Mouse (Mus musculus): ENCODE results near the gene Ankrd40.

The Ankrd40 gene

DNA sequence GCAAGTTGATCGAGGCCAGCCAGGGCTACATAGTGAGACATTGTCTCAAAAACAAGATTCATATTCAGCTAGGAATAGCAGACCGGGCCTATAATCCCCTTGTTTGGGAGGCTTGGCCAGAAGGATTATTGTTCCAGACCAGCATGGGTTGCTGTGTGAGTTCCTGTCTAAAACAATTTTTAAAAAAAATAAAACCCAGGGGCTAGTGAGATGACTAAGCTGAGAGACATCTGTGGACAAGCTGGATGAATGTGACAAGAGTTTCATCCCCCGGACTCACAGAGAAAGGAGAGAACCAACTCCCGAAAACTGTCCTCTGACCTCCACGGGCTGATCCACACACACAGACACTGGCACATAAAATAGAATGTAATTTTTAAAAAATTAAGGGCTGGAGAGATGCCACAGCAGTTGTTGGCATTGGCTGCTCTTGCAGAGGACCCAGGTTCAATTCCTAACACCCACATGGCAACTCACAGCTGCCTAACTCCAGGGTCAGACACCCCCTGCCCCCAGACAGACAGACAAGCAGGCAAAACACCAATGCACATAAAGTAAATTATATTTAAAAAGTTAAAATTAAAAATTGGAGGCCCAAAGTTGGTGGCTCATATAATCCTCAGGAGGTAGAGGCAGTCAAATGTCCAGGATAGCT, 4.4 kb upstream of the Ankrd40 start:
- no peak for DNase-seq

DNA sequence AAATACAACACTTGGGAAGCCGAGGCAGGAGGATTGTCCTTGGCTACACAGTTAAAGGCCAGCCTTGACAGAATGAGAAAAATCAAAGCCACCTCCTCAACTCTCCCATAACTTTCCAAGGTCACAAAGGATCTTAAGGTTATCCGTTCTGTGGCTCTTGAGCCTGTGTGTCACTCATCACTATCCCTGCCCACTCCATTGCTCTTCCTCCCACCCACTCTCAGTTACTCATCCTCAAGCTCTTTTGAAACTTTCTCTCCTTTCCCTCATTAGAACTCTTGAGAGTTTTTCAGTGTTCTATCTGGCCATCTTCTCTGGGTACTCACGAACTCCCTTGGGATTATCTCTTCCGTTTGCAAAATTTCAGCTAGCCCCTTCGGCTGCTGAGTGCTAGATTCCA, 3.2 kb upstream of the Ankrd40 start:
- DNase-seq = no peak

DNA sequence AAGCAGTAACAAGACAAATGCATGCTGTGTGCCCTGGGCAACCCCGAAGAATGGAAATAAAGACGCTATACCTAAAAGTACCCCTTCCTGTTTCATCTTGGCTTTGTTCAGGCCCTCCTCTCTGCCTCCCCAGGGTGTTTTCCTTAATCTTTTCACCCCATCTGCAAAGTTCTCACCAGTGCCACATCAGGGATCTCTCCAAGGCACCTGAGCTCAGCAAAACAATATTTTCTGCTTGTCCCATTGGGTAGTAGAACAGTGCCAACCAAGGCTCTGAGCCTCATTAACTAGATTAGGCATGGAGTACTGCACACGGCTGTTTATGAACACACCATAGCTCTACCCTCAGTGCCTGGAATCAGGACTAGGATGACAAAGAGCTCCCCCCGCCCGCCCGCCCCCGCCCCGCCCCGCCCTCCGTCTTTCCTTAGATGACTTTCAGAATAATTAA, 815 bp upstream of the Ankrd40 start:
- no peak for DNase-seq

DNA sequence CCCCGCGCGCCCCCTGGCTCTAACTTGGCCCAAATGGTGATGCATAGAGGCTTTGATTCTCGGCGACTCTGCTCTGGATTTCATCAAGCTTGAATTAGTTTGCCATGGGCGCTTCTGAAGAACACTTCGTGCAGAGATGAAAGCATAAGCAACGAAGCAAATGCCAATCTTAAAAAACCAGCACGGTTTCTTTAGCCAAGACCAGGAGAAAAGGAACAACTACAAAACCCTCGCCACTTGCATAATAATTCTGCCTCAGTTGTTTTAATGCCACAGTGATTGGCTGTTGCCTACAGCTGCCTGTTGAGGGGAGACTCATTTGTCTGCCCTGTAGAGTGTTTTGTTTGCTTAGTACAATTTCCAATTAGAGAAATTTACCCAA, 834 bp downstream of the Ankrd40 start:
- no peak for DNase-seq

DNA sequence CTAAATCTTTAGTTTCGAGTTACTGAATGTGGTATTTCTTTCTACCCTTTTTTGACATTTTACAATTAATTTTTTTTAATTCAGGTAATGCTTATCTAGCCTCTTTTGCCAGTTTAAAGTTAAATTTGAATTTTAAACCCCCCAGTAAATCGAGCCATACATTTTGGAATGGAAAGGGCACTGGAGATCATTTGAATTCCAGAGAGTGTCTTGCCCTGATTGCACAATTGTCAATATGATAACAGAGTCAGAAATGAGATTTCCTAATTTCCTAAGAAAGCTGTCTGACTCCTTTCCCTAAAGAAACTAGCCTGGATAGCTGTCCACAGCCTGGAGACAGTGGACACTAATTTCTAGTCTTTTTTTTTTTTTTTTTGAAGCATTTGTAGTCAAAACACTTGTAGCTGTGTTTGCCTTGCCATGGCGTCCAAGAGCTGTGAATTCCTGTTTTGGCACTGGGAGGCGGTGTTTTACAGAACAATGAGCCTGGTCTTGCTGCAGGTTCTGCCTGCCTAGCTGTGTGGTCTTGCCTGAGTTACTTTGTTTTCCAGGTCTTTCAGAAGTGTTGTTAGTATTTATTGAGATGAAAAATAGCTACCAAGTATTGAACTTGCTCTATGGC, 1.6 kb downstream of the Ankrd40 start:
- DNase-seq = peak; percentile 39 to 40

DNA sequence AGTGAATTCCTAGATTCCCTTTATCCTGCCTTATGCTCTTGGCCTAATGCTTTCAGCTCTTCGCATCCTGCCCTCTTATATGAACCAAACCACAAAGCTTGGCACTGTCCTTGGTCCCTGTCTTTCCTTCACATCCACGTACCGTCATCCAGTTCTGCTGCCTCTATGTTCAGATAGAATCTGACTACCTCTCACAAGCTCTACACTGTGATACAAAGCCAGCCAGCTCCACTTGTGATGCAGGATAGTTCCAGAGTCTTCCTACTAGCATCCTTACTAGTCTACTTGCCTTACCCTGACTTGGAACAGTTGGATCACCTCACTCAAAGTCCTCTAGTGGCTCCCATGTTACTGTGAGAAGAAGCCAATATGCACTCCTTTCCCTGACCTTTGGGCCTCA, 2.4 kb downstream of the Ankrd40 start:
- no peak for DNase-seq

DNA sequence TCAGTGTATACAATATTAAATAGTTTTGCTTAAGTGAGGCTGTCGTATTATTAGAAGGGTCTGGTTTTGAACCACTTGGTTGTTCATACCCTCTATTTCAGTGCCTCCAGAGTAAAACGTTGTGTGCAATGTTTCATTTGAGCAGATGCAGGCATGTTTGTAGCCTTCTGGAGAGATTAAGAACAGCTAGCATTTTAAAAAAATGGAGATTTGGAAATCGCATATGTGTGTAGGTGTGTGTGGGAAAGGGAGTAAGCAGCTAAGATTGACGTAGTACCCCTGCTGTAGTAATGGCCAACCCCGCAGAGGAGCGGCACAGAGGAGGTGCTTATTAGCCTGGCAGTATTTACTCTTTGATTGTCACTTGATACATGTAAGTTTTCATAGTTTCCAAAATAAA, 4.9 kb downstream of the Ankrd40 start:
- DNase-seq = no peak

DNA sequence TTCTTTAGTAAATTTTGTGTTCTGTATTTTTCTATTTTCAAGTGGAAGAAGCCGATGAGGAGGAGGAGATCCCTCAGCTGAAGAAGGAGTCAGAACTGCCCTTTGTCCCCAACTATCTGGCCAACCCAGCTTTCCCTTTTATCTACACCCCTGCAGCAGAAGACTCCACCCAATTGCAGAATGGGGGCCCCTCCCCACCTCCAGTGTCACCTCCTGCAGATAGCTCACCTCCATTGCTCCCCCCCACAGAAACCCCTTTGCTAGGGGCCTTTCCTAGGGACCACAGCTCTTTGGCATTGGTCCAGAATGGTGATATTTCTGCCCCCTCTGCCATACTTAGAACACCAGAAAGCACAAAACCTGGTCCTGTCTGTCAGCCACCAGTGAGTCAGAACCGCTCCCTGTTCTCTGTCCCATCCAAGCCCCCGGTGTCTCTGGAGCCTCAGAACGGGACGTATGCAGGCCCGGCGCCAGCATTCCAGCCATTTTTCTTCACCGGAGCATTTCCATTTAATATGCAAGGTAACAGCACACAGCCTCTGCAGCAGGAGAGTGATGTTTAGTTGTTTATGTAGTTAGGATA, 6.7 kb downstream of the Ankrd40 start:
- no peak for DNase-seq

DNA sequence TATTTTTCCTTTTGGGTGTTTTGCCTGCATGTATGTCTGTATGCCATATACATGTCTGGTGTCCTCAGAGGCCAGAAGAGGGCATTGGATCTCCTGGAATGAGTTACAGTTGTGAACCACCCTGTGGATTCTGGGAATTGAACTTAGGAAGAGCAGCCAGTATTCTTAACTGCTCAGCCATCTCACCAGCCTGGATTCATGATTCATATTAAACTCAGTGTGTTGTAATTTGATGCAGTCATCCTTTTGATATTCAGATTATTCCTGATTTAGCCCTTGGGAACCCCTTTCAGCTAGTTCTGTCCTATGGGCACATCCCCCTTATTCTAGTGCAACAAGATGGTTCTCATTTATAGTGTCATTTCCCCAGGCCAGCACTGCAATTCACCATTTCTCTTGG, 8.8 kb downstream of the Ankrd40 start:
- no peak for DNase-seq

DNA sequence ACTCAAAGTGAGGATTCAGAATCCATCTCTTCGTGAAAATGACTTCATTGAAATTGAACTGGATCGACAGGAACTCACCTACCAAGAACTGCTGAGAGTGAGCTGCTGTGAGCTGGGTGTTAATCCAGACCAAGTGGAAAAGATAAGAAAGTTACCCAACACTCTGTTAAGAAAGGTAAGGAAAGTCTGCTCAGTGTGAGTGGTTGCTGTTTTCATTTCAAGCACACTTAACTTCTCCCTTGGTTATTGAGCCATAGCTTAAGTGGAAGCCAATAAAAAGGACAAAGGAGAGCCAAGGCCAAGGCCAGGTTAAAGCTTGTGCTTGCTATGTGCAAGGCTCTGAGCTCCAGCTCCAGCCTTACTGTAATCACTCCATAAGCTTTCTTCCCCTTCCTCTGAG, 10.5 kb downstream of the Ankrd40 start:
- no peak for DNase-seq

DNA sequence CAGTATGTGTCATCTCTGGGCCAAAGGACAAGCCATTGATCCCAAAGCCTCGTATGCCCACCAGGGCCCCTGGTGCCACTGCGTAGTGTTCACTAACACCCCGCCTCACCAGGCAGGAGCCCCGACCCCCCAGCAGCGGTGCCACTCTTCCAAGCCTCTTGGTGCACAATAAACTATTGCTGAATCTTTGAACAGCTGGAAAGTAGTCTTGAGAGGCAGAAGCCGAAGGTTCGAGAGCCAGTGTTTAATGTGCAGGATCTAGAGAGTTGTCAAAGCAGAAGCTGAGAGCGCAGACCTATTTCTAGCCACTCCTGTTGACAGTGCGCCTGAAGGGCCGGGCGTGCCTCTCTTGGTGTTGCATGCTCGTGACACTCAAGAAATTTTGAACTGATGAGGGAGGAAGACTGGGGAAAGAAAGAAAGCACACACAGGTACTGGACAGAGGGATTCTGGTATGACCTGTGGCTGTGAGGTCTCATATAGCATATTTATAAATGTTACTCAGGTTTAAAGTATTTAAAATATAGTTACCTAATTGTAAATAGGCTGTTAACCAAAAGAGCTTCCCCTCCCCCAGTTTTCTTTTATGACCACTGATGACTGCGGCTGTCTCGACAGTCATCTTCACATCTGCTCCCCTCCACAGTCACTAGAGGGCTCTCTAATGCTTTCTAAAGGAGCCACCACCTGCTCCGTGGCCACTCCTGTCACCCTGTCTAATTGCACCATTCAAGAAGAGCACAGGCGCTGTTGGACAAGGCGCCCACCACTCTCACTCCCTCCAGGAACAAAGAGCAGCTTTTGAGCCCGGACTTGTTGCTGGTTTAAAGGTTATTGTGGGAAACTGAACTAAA, 12.2 kb downstream of the Ankrd40 start:
- DNase-seq = peak; percentile 26 to 37

DNA sequence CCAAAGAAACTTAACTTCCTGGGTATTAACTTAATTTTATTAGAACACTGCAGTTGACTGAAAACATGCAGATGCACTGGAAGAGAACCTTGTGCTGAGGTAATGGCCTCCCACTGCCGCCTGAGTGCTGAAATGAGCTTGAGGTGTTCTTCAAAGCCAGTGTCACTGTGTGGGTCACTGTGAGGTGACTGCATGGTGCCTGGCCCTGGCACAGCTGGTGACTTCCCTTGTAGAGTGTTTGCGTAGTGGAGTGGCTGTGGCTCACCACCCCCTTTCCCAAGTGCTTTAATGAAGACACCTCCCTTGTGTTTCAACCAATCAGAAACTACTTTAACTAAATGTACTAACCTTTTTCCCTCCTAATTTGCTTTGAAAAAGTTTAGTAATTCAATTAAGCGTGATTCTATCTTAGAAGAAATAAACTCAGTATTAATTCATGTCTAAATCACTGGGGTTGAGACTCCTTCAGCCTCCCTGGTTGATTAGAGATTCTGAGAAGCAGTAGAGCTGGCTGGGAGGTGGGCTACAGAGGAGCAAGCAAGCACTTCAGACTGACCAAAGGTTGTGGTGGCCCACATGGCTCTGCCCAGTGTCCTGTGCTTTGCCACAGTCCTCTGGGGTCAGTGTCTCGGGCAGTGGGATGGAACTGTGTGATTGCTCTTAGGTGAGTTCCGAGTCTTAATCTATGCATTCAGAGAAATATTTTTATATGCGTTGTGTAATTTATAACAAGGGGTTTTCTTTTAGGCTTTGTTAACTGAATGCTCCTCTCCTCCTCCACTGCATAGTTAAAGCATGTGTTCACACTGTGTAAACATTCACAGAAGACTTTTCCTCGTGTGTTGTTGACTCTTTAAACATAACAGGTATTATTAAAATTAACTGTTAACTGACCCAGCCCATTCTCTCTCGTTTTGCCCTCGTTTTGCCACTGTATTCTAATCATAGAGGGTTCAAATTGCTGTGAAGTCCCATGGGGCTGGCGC, 13.4 kb downstream of the Ankrd40 start:
- DNase-seq = no peak

DNA sequence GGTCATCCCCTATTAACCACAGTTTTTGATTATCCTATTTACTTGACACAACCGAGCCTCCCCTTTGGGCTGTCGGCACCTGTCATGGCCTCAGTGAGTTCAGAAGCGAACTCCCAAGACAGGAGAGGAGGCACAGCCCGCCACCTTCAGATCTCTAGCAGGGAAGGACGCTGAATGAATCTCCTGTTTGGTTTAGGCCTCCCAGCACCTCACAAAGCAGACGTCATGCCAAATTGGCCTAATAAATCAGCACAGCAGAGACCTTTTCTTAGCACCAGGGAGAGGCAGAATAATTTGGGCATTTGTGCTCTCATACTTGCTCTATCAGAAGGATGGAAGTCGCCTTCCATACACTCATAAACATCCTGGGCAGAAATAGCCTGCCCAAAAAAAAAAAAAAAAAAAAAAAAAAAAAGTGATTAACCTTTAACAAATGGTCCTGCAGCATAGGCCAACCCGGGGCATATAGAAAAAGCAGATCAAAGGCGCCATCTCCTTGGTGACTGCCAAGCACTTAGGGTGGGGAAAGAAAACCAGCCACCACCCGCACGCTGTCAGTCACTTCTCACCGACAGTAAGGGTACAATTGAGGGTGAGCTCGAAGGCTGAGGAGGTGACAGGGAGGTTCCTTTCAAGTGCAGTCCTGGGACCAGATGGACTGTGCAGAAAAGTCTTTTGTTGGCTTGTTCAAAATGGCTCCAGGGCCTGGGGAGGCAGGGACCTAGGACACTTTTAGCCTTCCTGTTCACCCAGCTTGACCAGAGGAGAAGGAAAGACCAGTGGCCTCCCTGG, 14.5 kb downstream of the Ankrd40 start:
- DNase-seq = no peak

DNA sequence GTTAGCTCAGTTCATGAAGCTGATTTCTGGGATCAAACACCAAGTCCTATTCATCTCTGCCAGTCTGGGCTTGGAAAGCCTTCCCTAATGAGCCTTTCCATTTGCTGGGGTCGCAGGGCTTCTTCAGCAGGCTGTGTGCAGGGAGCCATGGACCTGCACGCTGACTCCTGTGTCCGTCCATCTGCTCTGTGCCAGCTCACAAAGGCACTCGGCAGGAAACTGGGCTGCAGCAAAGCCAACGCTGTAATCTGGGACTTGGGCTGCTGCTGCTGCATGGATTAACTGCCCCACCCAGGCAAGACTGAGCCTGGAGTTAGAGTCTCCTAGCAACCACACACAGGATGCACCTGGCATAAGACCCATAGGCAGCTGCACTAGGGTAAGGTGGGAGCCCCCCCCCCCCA, 16.2 kb downstream of the Ankrd40 start:
- DNase-seq = peak in 1 of 2 experiments; percentile 41

DNA sequence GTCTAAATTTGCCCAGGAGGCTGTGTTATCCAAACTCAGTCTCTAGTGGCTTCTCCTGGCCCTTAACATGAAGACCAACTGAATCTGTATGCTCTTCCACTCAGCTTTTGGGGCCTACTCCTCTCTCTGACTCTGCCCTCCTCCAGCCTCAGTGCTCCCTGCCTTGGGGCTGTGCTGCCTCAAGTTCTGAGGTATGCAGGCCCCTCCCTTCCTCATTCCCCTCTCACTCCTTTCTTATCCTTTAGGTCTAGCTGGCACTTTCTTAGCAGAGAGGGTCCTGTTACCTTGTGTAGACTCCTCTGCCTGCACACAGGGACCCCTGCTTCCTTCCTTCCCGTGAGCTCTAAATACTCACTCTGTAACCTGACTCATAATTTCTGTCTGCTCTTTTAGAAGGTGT, 16.7 kb downstream of the Ankrd40 start:
- no peak for DNase-seq

DNA sequence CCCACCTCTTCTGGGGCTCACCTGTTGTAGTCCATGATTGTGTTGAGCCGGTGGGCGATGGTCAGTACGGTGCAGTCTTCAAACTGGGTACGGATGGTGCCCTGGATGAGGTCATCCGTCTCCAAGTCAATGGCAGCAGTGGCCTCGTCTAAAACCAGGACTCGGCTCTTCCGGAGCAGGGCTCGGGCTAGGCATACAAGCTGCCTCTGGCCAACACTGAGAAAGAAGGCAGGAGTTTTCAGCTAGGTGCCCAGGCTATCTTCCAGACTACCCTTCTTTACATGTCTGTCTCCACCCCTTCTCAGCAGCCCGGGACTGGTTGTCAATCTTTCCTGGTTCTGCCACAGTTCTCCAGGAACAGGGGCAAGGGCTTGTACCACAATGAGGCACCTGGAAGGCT, 18.1 kb downstream of the Ankrd40 start:
- no peak for DNase-seq

DNA sequence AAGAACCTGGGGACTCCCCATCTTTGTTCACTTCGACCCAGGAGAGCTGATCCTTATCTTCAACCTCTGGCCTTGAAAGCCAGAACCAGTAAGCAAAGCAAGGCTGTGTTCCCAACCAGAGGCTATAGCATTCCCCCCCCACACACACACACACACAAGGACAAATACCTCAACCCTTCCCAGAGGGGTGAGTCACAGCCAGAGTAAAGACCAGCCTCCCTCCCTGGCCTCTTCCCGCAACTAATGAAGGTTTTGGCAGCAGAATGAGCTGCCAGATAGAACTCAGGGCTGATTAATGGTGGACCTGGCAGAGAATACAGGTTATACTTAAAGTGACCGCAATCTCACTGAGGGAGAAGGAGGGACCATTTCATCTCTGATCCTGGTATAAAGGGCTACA, 18.8 kb downstream of the Ankrd40 start:
- DNase-seq = no peak

DNA sequence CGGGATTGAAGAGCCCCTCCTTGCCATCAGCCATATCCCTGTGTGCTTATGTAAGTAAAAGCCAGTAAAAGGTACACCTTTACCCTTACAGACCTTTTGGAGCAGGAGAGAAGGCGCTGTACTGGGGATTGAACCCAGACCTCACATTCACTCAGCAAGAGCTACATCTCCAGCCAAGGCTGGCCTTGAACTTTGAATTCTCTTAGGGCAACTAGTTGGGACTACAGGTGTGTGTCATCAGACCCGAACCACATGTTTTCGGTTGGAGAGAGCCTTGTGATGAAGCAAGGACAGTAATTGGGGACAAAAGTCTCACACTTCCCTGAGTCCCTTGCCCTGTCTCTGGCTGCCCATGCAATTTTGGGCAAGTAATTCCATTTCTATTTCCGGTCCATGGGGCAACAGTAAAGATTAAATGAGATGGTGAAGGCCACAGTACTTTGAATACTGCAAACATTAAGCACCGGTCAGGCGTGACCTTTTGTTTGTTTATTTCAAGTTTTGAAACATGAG, 19.3 kb downstream of the Ankrd40 start:
- DNase-seq = no peak

DNA sequence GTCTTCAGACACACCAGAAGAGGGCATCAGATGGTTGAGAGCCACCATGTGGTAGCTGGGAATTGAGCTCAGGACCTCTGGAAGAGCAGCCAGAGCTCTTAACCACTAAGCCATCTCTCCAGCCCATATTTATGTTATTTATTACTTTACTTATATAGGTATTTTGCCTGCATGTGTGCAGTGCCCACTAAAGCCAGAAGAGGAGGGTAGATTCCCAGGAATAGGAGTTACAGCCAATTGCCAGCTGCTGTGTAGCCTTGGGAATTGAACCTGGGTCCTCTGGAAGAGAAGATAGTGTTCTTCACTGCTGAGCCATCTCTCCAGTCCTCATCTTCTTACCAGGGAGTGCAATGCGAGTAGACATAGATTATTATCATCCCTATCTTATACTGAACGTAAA, 22.0 kb downstream of the Ankrd40 start:
- DNase-seq = no peak

DNA sequence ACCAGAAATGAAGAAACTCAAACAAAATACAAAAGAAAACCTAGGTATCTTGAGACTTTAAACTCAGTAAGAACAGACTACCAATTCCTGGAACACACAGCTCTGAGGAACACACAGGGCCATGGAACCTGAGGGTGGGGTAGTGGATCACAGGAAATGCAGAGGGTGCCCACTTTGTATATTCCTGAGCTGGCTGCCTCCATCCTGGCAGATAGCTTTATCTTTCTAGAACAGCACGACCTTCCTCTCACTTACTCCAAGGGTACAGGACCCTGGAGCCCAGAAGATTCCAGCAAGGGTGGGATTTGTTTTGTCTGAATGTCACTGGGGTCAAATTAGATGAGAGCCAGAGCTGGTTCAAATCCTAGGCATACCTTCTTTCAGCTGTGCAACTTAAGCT, 22.5 kb downstream of the Ankrd40 start:
- no peak for DNase-seq

DNA sequence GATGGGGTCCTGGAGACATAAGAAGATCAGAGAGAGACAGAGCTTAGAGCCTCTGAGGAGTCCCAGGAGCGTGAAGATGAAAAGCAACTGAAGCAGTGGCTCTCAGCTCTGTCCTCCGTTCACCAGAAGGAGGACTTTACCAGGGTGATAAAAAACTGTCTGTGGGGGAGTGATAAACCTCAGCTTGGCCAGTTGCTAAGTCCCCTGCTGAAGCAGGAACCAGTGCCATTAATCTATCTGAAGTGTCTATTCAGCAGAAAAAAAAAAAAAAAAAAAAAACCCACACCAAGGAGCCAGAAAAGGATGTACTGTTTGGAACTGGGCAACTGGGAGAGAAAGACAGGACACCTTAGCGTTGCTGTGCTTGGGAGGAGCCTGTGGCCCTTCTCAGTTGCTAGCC, 23.3 kb downstream of the Ankrd40 start:
- no peak for DNase-seq
